Mouse (Mus musculus): Measurements from ENCODE around the gene Ptpn20. TPM values are rescaled to one million over a fixed set of nuclear protein-coding genes. Genes with fewer than 3 reads are reported as not detected.

Ptpn20 gene
- polyA plus RNA-seq (2021; fragmentation: Nextera tagmentation) = 0.13 TPM in 1 of 2 replicates, not detected in the other
- long read RNA-seq, experiment 1, partial matches to known transcripts = 1 of 1 reads
- long read RNA-seq, experiment 1, other reads (novel, unspliced or antisense) = 0 of 1 reads
- long read RNA-seq, experiment 2 = 0 reads

GRCm38 (mm10) chr14:33588951-33589350, at the start of gene Ptpn20:
Ptpn20 (plus strand) TSS chr14:33589207.

Other genes starting within 250 kb of the Ptpn20 start
- 19.3 and 70.1 TPM in 2 replicates for gene Mapk8, start 142.0 kb upstream of the Ptpn20 start, polyA plus RNA-seq (2021; fragmentation: Nextera tagmentation)
- 0.10 and 0.17 TPM in 2 replicates for gene Frmpd2, start 117.5 kb upstream of the Ptpn20 start, polyA plus RNA-seq (2021; fragmentation: Nextera tagmentation)

All from left cerebral cortex, adult 6 months (tissue).